In the genomic region with DNA sequence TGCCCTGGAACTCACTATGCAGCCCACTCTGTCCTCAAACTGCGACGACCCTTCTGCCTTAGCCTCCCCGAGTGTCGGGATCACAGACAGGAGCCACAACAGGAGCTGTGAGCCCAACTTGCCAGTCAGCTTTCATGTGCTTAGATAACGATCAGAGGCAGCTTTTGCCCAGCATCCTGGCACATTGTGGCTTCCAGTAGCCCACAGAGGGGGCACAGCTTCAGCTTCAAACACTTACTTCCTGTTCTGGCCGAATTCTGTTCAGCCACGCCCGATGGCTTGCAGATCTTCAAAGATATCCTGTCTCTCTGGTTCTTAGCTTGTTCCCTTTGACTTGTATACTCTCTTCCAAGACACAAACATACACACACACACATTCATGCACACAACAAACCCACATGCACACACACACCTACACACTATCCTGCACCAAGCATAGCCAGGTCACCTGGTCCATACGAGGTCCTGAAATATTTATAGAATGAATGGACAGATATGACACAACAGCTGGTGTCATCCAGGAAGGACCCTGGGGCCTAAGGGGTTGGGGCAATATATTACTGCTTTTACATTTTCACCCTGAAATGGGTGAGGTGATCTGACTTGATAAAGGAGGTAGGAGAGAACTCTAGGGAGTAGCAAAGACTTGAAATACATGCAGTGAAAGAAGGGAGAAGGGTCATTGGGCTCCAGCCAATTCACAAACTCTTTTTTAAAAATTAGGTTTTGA, we compare ENCODE assay signal across 1 mouse cellular context.
TF ChIP-seq lines count a peak whose summit lies in the region.

No protein-coding gene starts in this region.

TF ChIP-seq in CH12.LX, 34 proteins besides CTCF, POLR2A, EP300 and RAD21 (continued from another document):
- TF ChIP-seq TCF12 (IDR thresholded peaks at IDR 0.05; ENCODE audit: low read depth, low read length) (no peak), ZNF384 (IDR thresholded peaks at IDR 0.05; ENCODE audit: low read depth, low read length) (no peak), IRF4 (IDR thresholded peaks at IDR 0.05; ENCODE audit: low read depth, low read length) (no peak), TBP (conservative IDR thresholded peaks at IDR 0.05; ENCODE audit: low read depth, low read length) (no peak), E2F4 (IDR thresholded peaks at IDR 0.05; ENCODE audit: insufficient replicate concordance, low read depth, low read length) (no peak)
